In genomic region chr12:107181291-107181690, GRCm38 (mm10) we compare ENCODE assay signal across 17 mouse cellular contexts.
"Had no signal": no experiment of that assay in that cellular context is flagged by ENCODE, and none has a peak within 500 bp of the region (broad histone marks: within the 10 kb centered on the region; RNA-seq: fewer than 3 reads in every experiment).

No protein-coding gene starts in this region.

- H3K36me3 ChIP-seq: limb, embryonic 10.5 days; liver, embryonic 15.5 days; midbrain, embryonic 12.5 days; neural tube, embryonic 12.5 days; stomach, embryonic 15.5 days had no signal

- H3K4me3 ChIP-seq: layer of hippocampus, adult 2 months; limb, embryonic 10.5 days; liver, embryonic 15.5 days; megakaryocyte, embryonic 14.5 days; midbrain, embryonic 12.5 days; neural tube, embryonic 12.5 days; stomach, embryonic 15.5 days had no signal

- H3K9me3 ChIP-seq: limb, embryonic 10.5 days; liver, embryonic 15.5 days; midbrain, embryonic 12.5 days; neural tube, embryonic 12.5 days; stomach, embryonic 15.5 days had no signal

- DNase-seq: kidney, adult 18-20 months; kidney, postnatal 10 days; kidney, postnatal 4 days; lung, adult 2 months; lung, postnatal 10 days; right cerebral cortex, postnatal 14 days; thymus, adult 2 months; thymus, postnatal 25 days had no signal

- H3K4me2 ChIP-seq: liver, embryonic 11.5 days; liver, embryonic 15.5 days; midbrain, embryonic 12.5 days; neural tube, embryonic 12.5 days; stomach, embryonic 15.5 days had no signal

- H3K4me1 ChIP-seq: liver, embryonic 15.5 days; megakaryocyte, embryonic 14.5 days; stomach, embryonic 15.5 days had no signal

- H3K27ac ChIP-seq: layer of hippocampus, adult 2 months; limb, embryonic 10.5 days; liver, embryonic 15.5 days; macrophage; midbrain, embryonic 12.5 days; neural tube, embryonic 12.5 days; stomach, embryonic 15.5 days had no signal

- H3K9ac ChIP-seq: liver, embryonic 15.5 days; midbrain, embryonic 12.5 days; neural tube, embryonic 12.5 days; stomach, embryonic 15.5 days had no signal

- H3K27me3 ChIP-seq: liver, embryonic 15.5 days; megakaryocyte, embryonic 14.5 days; midbrain, embryonic 12.5 days; neural tube, embryonic 12.5 days; stomach, embryonic 15.5 days had no signal
